Mouse (Mus musculus): ENCODE measurements around the gene Lmo7.

DNA sequence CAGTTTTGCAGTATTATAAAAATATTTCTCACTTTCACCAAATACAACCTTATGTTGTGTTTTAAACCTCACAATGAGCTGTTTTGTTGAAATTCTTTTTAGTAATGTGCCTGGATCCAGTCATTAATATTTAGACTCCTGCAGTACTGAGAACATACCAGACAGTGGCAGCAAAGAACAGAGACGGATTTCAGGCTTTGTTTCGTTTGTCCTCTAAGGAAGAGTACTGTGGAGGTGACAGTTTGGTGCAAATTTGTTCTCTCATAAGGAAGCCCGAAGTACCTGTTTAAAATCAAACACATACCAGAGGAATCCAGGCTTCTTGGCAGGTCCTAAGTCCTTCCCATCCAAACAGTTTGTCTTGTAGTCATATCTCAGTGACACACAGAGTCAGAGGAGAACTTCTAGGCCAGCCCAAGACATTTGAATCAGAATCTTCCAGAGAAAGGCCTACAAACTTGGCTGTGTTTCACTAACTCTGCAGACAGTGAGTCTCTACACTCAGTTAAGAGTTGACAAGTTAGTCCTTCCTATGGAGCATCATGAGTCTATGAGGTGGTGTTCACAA lies 52.3 kb downstream of the Lmo7 start:
- TF ChIP-seq CTCF (IDR thresholded peaks at IDR 0.05; ENCODE audit: insufficient read depth, low read length), result peak; percentile 65; the same call in 1 of the 2 replicates
- no peak for TF ChIP-seq POLR2A (IDR thresholded peaks at IDR 0.05; ENCODE audit: borderline replicate concordance, extremely low read depth, low read depth, low read length)
